In the genomic region with DNA sequence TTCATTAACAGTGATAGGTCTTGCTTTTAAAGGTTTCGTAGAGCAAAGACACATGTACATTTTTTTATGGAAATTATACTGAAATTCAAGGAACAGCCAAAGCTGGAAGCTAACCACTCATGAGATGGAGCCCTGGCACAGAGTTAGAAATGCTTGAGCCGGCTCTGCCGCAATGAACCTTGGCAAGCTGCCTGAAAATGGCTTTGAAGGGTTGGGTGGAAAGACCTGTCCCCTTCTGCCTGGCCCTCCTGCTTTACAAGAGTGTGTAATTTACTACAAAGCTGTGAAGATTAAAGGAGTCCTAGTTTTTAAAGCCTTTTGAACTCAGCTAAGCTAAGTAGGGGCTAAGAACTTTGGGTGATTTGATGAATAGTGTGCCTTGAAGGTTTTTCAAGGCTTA, we compare ENCODE assay signal across 13 mouse cellular contexts. TPM values are rescaled to one million over a fixed set of nuclear protein-coding genes. Genes with fewer than 3 reads are reported as not detected.
DNase-seq lines count a peak whose midpoint lies in the region.
"Had no signal": no experiment of that assay in that cellular context is flagged by ENCODE, and none has a peak within 500 bp of the region (broad histone marks: within the 10 kb centered on the region; RNA-seq: fewer than 3 reads in every experiment).

No protein-coding gene starts in this region.

- WGBS in heart, embryonic 10.5 days: 90% methylated on average over 3 of the region's 3 CpGs

- peak; percentile 43 to 53 for DNase-seq in heart, postnatal 10 days
- no peak for DNase-seq in heart, embryonic 10.5 days (ENCODE audit: low spot score)
- DNase-seq in Muller cell, postnatal 12 days (ENCODE audit: inconsistent ontology term): peak; percentile 51
- peak; percentile 78 for DNase-seq in adrenal gland, adult 2 months
- DNase-seq in kidney, postnatal 14 days: peak; percentile 67
- no peak for DNase-seq in spleen, postnatal 14 days (ENCODE audit: low spot score in 2 of 2)
- no peak for DNase-seq in retina, postnatal 1 day
- no peak for DNase-seq in ovary, adult 18-20 months (ENCODE audit: low spot score)
- DNase-seq: cerebellum, adult 9-11 months; spleen, adult 18-20 months; thymus, postnatal 14 days had no signal

- intact Hi-C loops in heart, postnatal 10 days (cut with DNase I): no loop called here

- H3K36me3 ChIP-seq in heart, embryonic 10.5 days: peaks cover 64% of the 10 kb centered on the region

- no peaks in the 10 kb centered on the region for H3K9me3 ChIP-seq in heart, embryonic 10.5 days
- H3K9me3 ChIP-seq: neural tube, embryonic 12.5 days had no signal

- no peaks in the 10 kb centered on the region for H3K4me1 ChIP-seq in heart, embryonic 10.5 days
- H3K4me1 ChIP-seq: neural tube, embryonic 12.5 days had no signal

- H3K27me3 ChIP-seq in heart, embryonic 10.5 days (ENCODE audit: insufficient read depth, poor library complexity, severe bottlenecking): no peaks in the 10 kb centered on the region
- H3K27me3 ChIP-seq: neural tube, embryonic 12.5 days had no signal

- H3K27ac ChIP-seq in heart, embryonic 10.5 days: no peak overlapping the region
- H3K27ac ChIP-seq: kidney, postnatal 0 days; neural tube, embryonic 12.5 days had no signal

- H3K4me3 ChIP-seq in heart, embryonic 10.5 days: no peak overlapping the region
- H3K4me3 ChIP-seq: neural tube, embryonic 12.5 days had no signal

RNA-seq across cellular contexts. Expression of a gene that starts 19.6 kb away (rescaled TPM):
- under 1 TPM; 0.35 to 0.67 TPM for total RNA-seq in heart, postnatal 10 days (2021)
- 0.55 and 0.62 TPM in 2 replicates for polyA plus RNA-seq in heart, embryonic 10.5 days (2016; fragmentation: Nextera tagmentation; extraction: Ambion mirVana)
- total RNA-seq in adrenal gland, adult 2 months (2021): 1 to 10 TPM; 1.6 to 6.5 TPM
- 0.38 and 1.1 TPM in 2 replicates for polyA plus RNA-seq in adrenal gland, adult 2 months (2012; rRNA removed)

RNA-seq across cellular contexts. Expression of a gene that starts 23.4 kb away (rescaled TPM):
- total RNA-seq in heart, postnatal 10 days (2021): 10 to 100 TPM; 53.1 to 54.6 TPM
- polyA plus RNA-seq in heart, embryonic 10.5 days (2016; fragmentation: Nextera tagmentation; extraction: Ambion mirVana): 60.0 and 67.2 TPM in 2 replicates
- total RNA-seq in adrenal gland, adult 2 months (2021): 10 to 100 TPM; 41.9 to 72.8 TPM
- polyA plus RNA-seq in adrenal gland, adult 2 months (2012; rRNA removed): 90.6 and 92.6 TPM in 2 replicates

RNA-seq across cellular contexts. Expression of a gene that starts 23.7 kb away (rescaled TPM):
- total RNA-seq in heart, postnatal 10 days (2021): 10 to 100 TPM; 36.7 to 38.9 TPM
- 33.2 and 34.4 TPM in 2 replicates for polyA plus RNA-seq in heart, embryonic 10.5 days (2016; fragmentation: Nextera tagmentation; extraction: Ambion mirVana)
- 10 to 100 TPM; 82.3 to 86.1 TPM for total RNA-seq in adrenal gland, adult 2 months (2021)
- 29.4 and 31.3 TPM in 2 replicates for polyA plus RNA-seq in adrenal gland, adult 2 months (2012; rRNA removed)

Comparison
In these comparisons a context has a peak if more than half of its experiments do, and no peak if none do; other contexts are left out.
1. DNase-seq: peak in heart, postnatal 10 days (2 of 2), Muller cell, postnatal 12 days (single experiment), adrenal gland, adult 2 months (single experiment) and kidney, postnatal 14 days (single experiment); none in heart, embryonic 10.5 days (single experiment), spleen, postnatal 14 days (0 of 2), retina, postnatal 1 day (single experiment) and ovary, adult 18-20 months (single experiment).